Mouse (Mus musculus): Measurements from ENCODE around the gene Ube2o. TPM values are rescaled to one million over a fixed set of nuclear protein-coding genes. Genes with fewer than 3 reads are reported as not detected.

Gene Ube2o
- total and polyA plus RNA-seq, 2 experiments from 2014 or later = 35.7 to 109 TPM

DNA sequence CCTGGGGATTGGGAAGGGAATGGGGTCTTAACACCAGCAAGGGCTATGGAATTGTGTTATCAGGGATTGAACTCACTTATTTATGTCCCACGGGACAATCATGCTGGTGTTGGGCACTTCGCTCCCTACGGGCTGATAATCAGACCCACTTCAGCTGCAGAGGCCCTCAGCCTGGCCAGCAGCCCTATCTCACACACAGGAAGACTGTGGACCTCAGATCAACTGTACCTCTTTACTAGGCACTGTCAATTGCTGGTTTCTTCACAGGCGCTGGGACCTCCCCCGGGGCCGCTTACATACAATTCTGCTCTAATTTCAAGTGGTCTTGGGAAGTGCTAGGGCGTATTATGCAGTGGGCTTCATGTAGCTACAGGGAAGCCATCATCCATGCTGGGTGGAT, 44.6 kb downstream of the Ube2o start:
- H3K4me3 ChIP-seq (ENCODE audit: low read depth, low read length) = no peak overlapping the region
- peaks cover 47% of the 10 kb centered on the region for H3K36me3 ChIP-seq (ENCODE audit: insufficient read depth, low read length)
- peaks cover 6% of the 10 kb centered on the region for H3K4me1 ChIP-seq (ENCODE audit: insufficient read depth, low read length)
- DNase-seq (ENCODE audit: low spot score) (no peak), ATAC-seq (ENCODE audit: low FRiP score) (no peak)
- 90% methylated on average over 7 of the region's 7 CpGs for WGBS
- H3K27me3 ChIP-seq (ENCODE audit: insufficient read depth, low read length) = peaks cover 21% of the 10 kb centered on the region; the same call in 1 of the 2 replicates
- no peak overlapping the region for H3K27ac ChIP-seq (ENCODE audit: low read depth, low read length)
- TF ChIP-seq CTCF (IDR thresholded peaks at IDR 0.05) = no peak
- H3K9ac ChIP-seq (replicated peaks; ENCODE audit: low read length, poor library complexity, severe bottlenecking) = no peak overlapping the region
- H3K4me2 ChIP-seq (ENCODE audit: low read depth, low read length, poor library complexity, severe bottlenecking) = no peak overlapping the region
- no peaks in the 10 kb centered on the region for H3K9me3 ChIP-seq (ENCODE audit: low read length)

DNA sequence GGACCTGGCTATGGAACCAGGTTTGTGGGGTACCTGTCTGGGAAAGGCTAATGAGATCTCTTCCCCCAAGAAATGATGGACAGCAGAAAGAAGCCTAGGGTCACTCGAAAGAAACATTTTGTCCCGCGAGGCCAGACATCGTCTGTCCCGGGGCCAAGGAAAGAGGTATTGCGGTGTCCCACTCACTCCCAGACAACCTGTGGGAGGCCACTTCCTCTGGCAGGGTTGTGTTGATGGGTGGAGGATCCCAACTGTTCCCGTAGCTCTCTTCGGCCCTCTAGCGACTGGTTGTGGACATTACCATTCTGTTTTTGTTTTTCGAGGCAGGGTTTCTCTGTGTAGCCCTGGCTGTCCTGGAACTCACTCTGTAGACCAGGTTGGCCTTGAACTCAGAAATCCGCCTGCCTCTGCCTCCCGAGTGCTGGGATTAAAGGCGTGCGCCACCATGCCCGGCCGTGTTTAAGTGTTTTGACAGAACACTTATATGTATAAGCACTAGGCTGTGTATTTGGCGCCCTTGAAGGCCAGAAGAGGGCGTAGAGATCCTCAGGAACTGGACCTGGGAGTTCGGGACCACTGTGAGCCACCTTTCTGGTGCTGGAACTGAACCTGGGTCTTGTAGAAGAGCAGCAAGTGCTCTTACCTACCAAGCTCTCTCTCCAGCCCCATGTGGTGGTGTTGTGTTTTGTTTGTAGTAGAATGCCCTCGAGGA, 46.9 kb downstream of the Ube2o start:
- 20% methylated on average over 20 of the region's 20 CpGs for WGBS
- H3K4me1 ChIP-seq (ENCODE audit: insufficient read depth, low read length) = peaks cover 13% of the 10 kb centered on the region
- no peaks in the 10 kb centered on the region for H3K9me3 ChIP-seq (ENCODE audit: low read length)
- no peak overlapping the region for H3K27ac ChIP-seq (ENCODE audit: low read depth, low read length)
- DNase-seq (ENCODE audit: low spot score) (peak; percentile 79), ATAC-seq (ENCODE audit: low FRiP score) (no peak)
- peak overlapping the region; percentile 39 for H3K4me3 ChIP-seq (ENCODE audit: low read depth, low read length)
- H3K27me3 ChIP-seq (ENCODE audit: insufficient read depth, low read length) = peaks cover 27% of the 10 kb centered on the region
- no peak overlapping the region for H3K9ac ChIP-seq (replicated peaks; ENCODE audit: low read length, poor library complexity, severe bottlenecking)
- peaks cover 23% of the 10 kb centered on the region for H3K36me3 ChIP-seq (ENCODE audit: insufficient read depth, low read length)
- peak overlapping the region; percentile 84 for H3K4me2 ChIP-seq (ENCODE audit: low read depth, low read length, poor library complexity, severe bottlenecking)
- TF ChIP-seq CTCF (IDR thresholded peaks at IDR 0.05) = peak; percentile 81

DNA sequence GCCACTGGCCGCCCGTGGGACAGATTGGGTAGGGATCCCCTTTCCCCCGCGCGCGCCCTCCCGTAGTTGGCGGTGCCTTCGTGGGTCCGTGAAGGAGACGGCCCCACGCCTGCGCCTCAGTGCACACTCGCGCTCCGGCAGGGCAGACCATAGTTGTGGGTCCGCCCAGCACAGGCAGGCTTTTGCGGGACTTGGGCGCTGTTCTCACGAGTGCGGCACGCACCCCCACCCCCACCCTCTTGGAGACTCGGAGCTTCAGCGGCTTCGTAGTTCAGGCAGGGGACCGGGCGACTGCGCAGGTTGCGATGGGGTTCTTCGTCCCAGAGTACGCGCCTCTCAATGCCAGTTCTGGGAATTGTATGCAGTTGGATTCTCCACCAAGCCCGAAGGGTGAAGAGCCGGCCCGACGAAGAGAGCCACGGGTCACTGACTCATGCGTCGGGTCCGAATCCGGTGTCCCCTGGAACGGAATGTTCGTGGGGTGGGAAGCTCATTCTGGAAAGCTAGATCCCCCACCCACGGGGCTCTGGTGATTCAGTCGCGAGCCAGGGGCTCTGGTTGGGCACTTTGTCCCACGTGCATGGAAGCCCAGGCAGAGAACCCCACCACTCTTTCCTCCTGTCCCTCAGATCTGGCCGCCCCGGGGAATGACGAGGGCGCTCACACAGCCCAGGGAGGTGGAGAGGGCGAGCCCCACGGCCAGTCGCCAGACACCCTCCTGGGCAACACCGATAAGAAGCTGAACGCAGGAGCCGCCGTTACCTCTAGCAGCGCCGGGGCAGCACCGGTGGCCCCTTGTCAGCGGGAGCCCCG, 47.7 kb downstream of the Ube2o start:
- under 1% methylated on average over 52 of the region's 63 CpGs for WGBS
- Histone ChIP-seq H3K4me3 (ENCODE audit: low read depth, low read length) (peak overlapping the region; percentile 39), H3K27ac (ENCODE audit: low read depth, low read length) (no peak overlapping the region), H3K9me3 (ENCODE audit: low read length) (no peaks in the 10 kb centered on the region), H3K4me1 (ENCODE audit: insufficient read depth, low read length) (peaks cover 13% of the 10 kb centered on the region), H3K27me3 (ENCODE audit: insufficient read depth, low read length) (peaks cover 27% of the 10 kb centered on the region), H3K9ac (replicated peaks; ENCODE audit: low read length, poor library complexity, severe bottlenecking) (0 out of 2 replicates have a peak overlapping the region, but pooled peaks have one; percentile 39), H3K36me3 (ENCODE audit: insufficient read depth, low read length) (peaks cover 15% of the 10 kb centered on the region), H3K4me2 (ENCODE audit: low read depth, low read length, poor library complexity, severe bottlenecking) (peak overlapping the region; percentile 84)
- DNase-seq (ENCODE audit: low spot score) = no peak
- no peak for TF ChIP-seq CTCF (IDR thresholded peaks at IDR 0.05)
- ATAC-seq (ENCODE audit: low FRiP score) = no peak

DNA sequence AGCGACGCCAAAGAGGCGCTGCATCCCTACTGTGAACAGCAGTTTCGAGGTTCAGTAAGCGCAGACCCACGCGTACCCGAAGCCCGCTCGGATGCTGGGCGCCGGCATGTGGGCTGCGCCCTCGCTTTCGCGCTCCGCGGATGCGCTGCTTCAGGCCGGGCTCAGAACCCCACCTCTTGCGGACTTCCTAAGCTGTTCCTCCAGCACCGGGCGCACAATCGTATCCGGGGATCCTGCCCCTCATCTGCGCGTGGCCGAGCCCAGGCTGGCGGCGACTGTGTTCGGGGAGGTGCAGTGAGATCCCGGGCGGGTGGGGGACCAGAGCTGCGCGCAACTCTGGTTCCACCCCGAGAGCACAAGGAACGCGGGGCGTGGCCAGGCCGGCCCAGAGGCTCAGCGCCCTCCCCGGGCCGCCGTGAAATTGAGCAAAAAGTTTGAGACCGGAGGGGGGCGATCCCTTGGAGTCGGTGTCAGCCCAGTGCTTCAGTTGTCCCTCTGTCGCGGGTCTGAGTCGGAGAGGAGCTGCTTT, 48.4 kb downstream of the Ube2o start:
- peaks cover 9% of the 10 kb centered on the region for H3K36me3 ChIP-seq (ENCODE audit: insufficient read depth, low read length)
- H3K27me3 ChIP-seq (ENCODE audit: insufficient read depth, low read length) = peaks cover 27% of the 10 kb centered on the region
- peak overlapping the region; percentile 84 for H3K4me2 ChIP-seq (ENCODE audit: low read depth, low read length, poor library complexity, severe bottlenecking)
- H3K9ac ChIP-seq (replicated peaks; ENCODE audit: low read length, poor library complexity, severe bottlenecking) = 0 out of 2 replicates have a peak overlapping the region, but pooled peaks have one; percentile 39
- DNase-seq (ENCODE audit: low spot score) (no peak), ATAC-seq (ENCODE audit: low FRiP score) (no peak)
- peaks cover 13% of the 10 kb centered on the region for H3K4me1 ChIP-seq (ENCODE audit: insufficient read depth, low read length)
- TF ChIP-seq CTCF (IDR thresholded peaks at IDR 0.05) = no peak
- 1% methylated on average over 47 of the region's 50 CpGs for WGBS
- H3K4me3 ChIP-seq (ENCODE audit: low read depth, low read length) = peak overlapping the region; percentile 39
- no peak overlapping the region for H3K27ac ChIP-seq (ENCODE audit: low read depth, low read length)
- no peaks in the 10 kb centered on the region for H3K9me3 ChIP-seq (ENCODE audit: low read length)

- 0 out of 2 replicates have a peak overlapping the region, but pooled peaks have one; percentile 8 for H3K9ac ChIP-seq (replicated peaks; ENCODE audit: low read length, poor library complexity, severe bottlenecking)
- under 1% methylated on average over 30 of the region's 30 CpGs for WGBS
- H3K36me3 ChIP-seq (ENCODE audit: insufficient read depth, low read length) = peaks cover 7% of the 10 kb centered on the region
- H3K4me3 ChIP-seq (ENCODE audit: low read depth, low read length) = peak overlapping the region; percentile 39
- ATAC-seq (ENCODE audit: low FRiP score) (no peak), DNase-seq (ENCODE audit: low spot score) (no peak)
- peaks cover 27% of the 10 kb centered on the region for H3K27me3 ChIP-seq (ENCODE audit: insufficient read depth, low read length)
- no peak overlapping the region for H3K27ac ChIP-seq (ENCODE audit: low read depth, low read length)
- H3K4me2 ChIP-seq (ENCODE audit: low read depth, low read length, poor library complexity, severe bottlenecking) = peak overlapping the region; percentile 84
- H3K4me1 ChIP-seq (ENCODE audit: insufficient read depth, low read length) = peaks cover 13% of the 10 kb centered on the region
- TF ChIP-seq CTCF (IDR thresholded peaks at IDR 0.05) = no peak
- H3K9me3 ChIP-seq (ENCODE audit: low read length) = no peaks in the 10 kb centered on the region
These were observed 48.9 kb downstream of the Ube2o start for GRCm38 (mm10) chr11:116532262-116532809.

Data from midbrain, postnatal 0 days (tissue).